Comparison of ENCODE assay signal across 7 mouse cellular contexts in genomic region chr2:32847468-32847821, GRCm38 (mm10). TPM values are rescaled to one million over a fixed set of nuclear protein-coding genes. Genes with fewer than 3 reads are reported as not detected.
A peak's percentile ranks its signal among the peaks of the same experiment; 100 is the strongest.
DNase-seq lines count a peak whose midpoint lies in the region; ATAC-seq and TF ChIP-seq lines count a peak whose summit lies in the region.

No protein-coding gene starts in this region.

- DNase-seq in right cerebral cortex, postnatal 25 days = peak; percentile 40
- DNase-seq in right cerebral cortex, adult 2 months (ENCODE audit: low spot score in 2 of 2) = no peak
- no peak for DNase-seq in liver, embryonic 14.5 days (ENCODE audit: low read depth in 3 of 3, low spot score in 3 of 3)
- no peak for DNase-seq in Muller cell, postnatal 12 days (ENCODE audit: inconsistent ontology term)
- no peak for DNase-seq in spleen, postnatal 10 days (ENCODE audit: low spot score in 2 of 2)
- DNase-seq in adrenal gland, adult 18-20 months (ENCODE audit: low spot score in 2 of 2) = no peak

- H3K36me3 ChIP-seq in forebrain, embryonic 13.5 days (ENCODE audit: poor library complexity, severe bottlenecking) = no peaks in the 10 kb centered on the region
- H3K36me3 ChIP-seq in liver, embryonic 14.5 days (replicated peaks; ENCODE audit: control insufficient read depth, insufficient read depth, low read depth) = no peaks in the 10 kb centered on the region

- H3K9me3 ChIP-seq in forebrain, embryonic 13.5 days (replicated peaks) = no peaks in the 10 kb centered on the region
- H3K9me3 ChIP-seq in liver, embryonic 14.5 days (ENCODE audit: control insufficient read depth, low read length) = no peaks in the 10 kb centered on the region

- peak overlapping the region; percentile 94 for H3K4me2 ChIP-seq in forebrain, embryonic 13.5 days
- H3K4me2 ChIP-seq in liver, embryonic 14.5 days (ENCODE audit: low read depth) = peak overlapping the region; percentile 88

- 50% methylated on average over 6 of the region's 6 CpGs for WGBS in forebrain, embryonic 13.5 days
- 47% methylated on average over 6 of the region's 6 CpGs for WGBS in liver, embryonic 14.5 days (ENCODE audit: insufficient replicate concordance)

- ATAC-seq in forebrain, embryonic 13.5 days = peak; percentile 52
- ATAC-seq in liver, embryonic 14.5 days (ENCODE audit: insufficient read depth) = peak; percentile 36

- H3K27ac ChIP-seq in forebrain, embryonic 13.5 days = no peak overlapping the region
- H3K27ac ChIP-seq in liver, embryonic 14.5 days = no peak overlapping the region

- H3K4me1 ChIP-seq in forebrain, embryonic 13.5 days = peaks cover 24% of the 10 kb centered on the region
- H3K4me1 ChIP-seq in liver, embryonic 14.5 days (replicated peaks; ENCODE audit: control insufficient read depth in 2 of 2, insufficient read depth in 2 of 2, low read length in 1 of 2) = no peaks in the 10 kb centered on the region; a peak in 2 of 4 replicates

- TF ChIP-seq CTCF in liver, embryonic 14.5 days (IDR thresholded peaks at IDR 0.05; ENCODE audit: low read depth) = no peak

- no peak for TF ChIP-seq EP300 in liver, embryonic 14.5 days (IDR thresholded peaks at IDR 0.05; ENCODE audit: low read depth)

- 0 out of 2 replicates have a peak, but pooled peaks cover 6% of the 10 kb centered on the region for H3K27me3 ChIP-seq in forebrain, embryonic 13.5 days
- peaks cover 5% of the 10 kb centered on the region for H3K27me3 ChIP-seq in liver, embryonic 14.5 days (ENCODE audit: control insufficient read depth, insufficient read depth, low read length)

- no peak overlapping the region for H3K9ac ChIP-seq in forebrain, embryonic 13.5 days
- 0 out of 2 replicates have a peak overlapping the region, but pooled peaks have one; percentile 24 for H3K9ac ChIP-seq in liver, embryonic 14.5 days (replicated peaks)

- H3K4me3 ChIP-seq in forebrain, embryonic 13.5 days = peak overlapping the region; percentile 85
- H3K4me3 ChIP-seq in liver, embryonic 14.5 days (ENCODE audit: insufficient read depth in 1 of 2, low read depth in 2 of 2, low read length in 2 of 2) = peak overlapping the region; percentile 51 to 59

RNA-seq across cellular contexts. Expression of gene Stxbp1, which starts 0.4 kb away (rescaled TPM):
- polyA plus RNA-seq in forebrain, embryonic 13.5 days (2015; fragmentation: Nextera tagmentation; extraction: Ambion mirVana) = 97.5 and 109 TPM in 2 replicates
- 1.4 and 2.1 TPM in 2 replicates for polyA plus RNA-seq in liver, embryonic 14.5 days (2012; rRNA removed)
- 2.3 and 2.6 TPM in 2 replicates for polyA plus RNA-seq in liver, embryonic 14.5 days (2014; fragmentation: Nextera tagmentation; extraction: Ambion mirVana)
- 10 to 100 TPM; 22.1 to 36.6 TPM for total RNA-seq in adrenal gland, adult 18-20 months (2021)

RNA-seq across cellular contexts. Expression of gene Fam129b, which starts 28.5 kb away (rescaled TPM):
- polyA plus RNA-seq in forebrain, embryonic 13.5 days (2015; fragmentation: Nextera tagmentation; extraction: Ambion mirVana) = 21.1 and 23.7 TPM in 2 replicates
- polyA plus RNA-seq in liver, embryonic 14.5 days (2012; rRNA removed) = 5.7 and 5.9 TPM in 2 replicates
- 2.7 and 2.9 TPM in 2 replicates for polyA plus RNA-seq in liver, embryonic 14.5 days (2014; fragmentation: Nextera tagmentation; extraction: Ambion mirVana)
- 10 to 100 TPM; 19.1 to 32.7 TPM for total RNA-seq in adrenal gland, adult 18-20 months (2021)

Comparison
In these comparisons a context has a peak if more than half of its experiments do, and no peak if none do; other contexts are left out.
1. RNA of gene Stxbp1, which starts 0.4 kb away (polyA plus RNA-seq): 97.5 to 109 TPM in forebrain, embryonic 13.5 days; 1.4 to 2.6 TPM in liver, embryonic 14.5 days; every median in the first group is over 10 times any median in the second.